Mouse (Mus musculus) retina, embryonic 14.5 days (tissue): ENCODE results near the gene Ankrd22.
A peak's percentile ranks its signal among the peaks of the same experiment; 100 is the strongest.
"Not testable (repeated sequence)": the region's sequence is repeated elsewhere in the genome, so short reads cannot be mapped to it uniquely, and the experiment has no call there.

Experiments used
- DNase-seq: peaks from one replicate; pipeline ENCODE4 v3.0.0-alpha.2; 2015; ENCODE audit warnings: low spot score

Ankrd22 gene

DNA sequence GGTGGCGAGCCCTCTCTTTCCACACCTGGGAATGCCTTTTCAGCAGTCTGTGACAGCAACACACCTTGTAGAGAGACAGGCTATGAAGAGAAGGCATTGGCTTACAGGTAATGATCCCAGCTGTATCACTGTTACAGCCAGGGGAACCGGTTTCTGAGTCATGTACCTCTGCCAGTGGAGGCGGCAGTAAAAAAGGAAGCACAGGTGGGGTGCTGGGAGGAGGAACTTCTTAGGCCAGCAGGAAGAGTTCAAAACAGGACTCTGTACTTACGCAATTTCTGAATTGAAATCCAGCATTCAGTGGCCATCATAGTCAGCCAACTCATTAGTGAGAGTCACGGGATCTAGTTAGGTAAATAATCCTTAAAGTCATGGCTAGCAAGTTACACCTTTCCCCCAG, at the start of gene Ankrd22:
Gene Ankrd22, minus strand, starts transcription at position 163 of the 400 bp plus-strand sequence.
- DNase-seq: no peak

DNA sequence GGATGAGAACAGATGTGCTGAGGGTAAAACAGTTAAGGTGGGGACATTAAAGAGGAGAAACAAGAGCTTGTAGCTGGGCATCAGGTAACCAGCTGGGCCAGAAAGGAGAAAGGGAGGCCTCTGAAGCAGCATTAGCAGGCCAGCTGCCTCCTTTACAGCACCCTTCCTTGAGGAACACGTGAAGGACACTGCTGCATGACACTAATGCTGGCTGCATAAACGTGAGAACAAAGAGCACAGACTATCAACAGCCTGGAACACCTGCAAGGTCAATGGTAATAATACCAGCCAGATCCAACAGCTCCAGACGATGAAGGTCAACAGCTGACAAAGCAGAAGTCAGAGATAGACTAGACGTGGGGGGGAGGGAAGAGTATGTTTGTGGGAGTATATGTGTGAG, 48.3 kb upstream of the Ankrd22 start:
- DNase-seq: no peak

DNA sequence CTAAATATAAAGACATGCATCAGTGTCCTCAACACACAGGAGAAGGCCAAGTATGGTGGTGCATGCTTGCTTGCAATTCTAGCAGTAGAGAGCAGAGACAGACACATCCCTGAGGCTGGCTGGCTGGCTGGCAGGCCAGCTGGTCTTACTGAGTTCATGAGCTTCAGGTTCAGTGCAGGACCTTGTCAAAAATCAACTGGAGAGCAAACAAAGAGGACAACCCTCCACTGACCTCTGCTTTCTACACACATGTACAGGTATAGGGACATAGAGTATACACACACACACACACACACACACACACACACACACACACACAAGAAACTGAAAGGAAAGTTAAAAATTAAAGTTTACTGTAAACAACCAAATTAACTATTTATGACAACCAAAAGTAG, 47.4 kb upstream of the Ankrd22 start:
- DNase-seq: no peak

DNA sequence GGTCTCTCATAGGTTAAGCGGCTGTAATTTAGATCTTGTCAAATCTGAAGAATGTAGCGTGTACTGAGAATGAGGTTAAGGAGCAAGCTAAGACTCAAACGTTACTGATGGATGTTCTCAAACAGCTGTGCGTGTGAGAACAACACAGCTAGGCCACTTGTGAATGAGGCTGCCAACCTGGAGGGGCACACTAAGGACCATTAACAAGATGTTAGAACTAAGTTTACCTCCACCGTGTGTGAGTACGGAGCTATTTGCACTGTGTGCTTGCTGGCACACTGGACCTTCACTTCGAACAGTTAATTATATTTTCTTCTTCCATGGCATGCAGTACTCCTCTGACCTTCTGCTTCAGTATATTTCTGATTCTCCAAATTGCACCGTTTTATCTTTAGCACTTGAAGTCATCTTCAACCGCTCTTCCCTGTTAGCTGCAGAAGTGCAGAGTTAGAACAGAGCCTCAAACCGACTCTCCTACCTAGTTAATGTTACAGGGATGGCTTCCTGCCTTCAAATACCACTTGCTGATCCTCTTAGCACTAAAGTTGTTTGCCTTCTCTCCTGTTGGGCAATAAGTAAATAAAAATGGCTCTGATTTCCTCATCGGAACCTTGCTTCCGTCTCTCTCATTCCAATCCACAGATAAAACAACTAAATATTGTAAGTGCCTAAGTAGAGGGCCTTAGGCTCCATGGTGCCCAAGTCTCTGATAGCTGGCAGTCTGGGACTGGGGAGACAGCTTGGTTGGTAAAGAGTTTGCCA, 46.8 kb upstream of the Ankrd22 start:
- DNase-seq: no peak

DNA sequence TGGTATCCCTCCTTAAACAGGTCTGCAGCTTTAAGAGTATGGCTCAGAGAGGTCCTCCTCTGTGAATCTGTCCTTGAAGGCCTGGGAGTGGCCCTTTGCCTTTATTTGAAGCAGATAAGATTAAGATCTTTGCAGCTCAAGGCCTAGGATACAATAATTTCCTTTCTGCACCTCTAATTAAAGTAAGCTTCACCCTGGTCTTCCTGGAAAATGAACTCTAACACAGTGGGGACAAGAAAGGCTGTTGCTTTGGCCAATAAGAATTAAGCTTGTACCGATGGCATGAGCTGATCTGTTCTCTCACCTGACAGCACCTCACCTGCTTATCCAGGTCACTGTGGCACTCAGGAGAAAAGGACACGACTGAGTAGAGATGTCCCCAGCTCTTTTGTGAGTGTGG, 45.0 kb upstream of the Ankrd22 start:
- no peak for DNase-seq

DNA sequence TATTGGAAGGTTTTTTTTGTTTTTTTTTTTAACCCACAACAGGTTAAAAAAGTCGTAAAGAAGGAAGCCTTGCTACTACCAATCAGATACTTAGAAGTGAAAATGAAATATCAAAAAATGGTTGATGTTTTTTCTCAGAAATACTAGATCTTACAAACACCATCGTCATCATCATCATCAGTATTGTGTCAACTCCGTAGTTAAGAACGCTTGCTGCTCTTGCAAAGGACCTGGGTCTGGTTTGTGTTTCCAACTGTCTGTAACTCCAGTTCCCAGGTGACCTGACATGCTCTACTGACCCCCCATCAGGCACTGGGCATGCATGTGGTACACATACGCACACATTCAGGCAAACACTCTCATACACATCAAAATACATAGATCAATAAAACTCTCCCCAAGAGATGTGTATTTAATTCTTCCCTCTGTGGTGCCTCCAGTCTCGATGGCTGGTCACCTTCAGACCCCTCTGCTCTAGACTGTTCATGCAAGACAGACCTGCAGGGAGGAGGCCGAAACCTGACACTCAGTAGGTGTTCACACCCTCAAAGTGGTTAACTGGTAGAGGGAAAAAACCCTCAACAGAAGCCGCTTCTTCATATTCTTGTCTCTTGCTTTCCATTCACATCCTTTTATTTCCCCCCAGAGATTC, 44.2 kb upstream of the Ankrd22 start:
- DNase-seq: no peak

DNA sequence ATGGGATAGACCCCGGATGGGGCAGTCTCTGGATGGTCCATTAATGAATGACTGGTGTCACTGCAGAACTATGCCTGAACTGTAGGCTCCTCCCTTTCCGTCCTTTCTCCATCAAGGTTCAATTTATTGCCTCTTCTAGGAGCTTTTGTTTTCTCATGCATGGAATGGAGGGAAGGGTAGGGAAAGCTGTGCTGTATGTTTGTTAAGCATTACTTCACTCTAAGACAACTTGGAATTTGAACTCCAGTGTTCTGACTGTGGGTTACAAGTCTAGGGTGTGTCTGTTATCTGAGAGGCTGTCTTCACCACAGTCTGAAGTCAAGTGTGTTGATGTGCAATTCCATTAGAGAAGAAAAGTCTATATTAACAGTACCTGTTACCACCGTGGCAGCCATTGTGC, 43.2 kb upstream of the Ankrd22 start:
- no peak for DNase-seq

DNA sequence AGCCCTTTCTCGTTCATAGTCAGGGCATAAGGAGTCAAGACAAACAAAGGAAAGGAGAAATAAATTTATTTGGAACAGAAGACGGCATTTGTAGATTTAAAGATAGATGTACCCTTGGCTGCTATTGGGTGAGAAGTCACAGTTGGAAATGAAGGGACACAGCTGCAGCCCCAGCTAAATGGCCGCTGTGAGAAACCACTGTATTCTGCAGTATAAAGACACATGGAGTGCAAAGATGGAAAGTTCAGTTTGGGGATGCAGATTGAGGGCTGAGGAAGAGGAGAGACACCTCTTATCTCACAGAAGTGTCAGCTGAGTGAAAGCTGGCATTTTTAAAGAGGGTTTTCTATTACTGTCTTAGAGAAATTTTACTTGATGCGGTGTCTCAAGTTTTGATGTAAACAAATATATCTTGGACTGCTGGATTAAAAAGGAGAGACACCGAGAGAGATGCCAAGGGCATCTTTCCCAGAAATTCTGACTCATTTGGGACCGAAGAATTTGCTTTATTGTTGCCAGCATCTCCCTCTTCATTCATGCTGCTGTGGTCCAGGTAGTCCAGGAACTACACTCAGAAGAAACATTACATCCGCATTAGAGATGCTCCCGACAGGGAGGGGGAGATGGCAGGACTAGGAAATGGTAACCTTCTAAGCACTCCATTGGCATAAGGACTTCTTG, 41.0 kb upstream of the Ankrd22 start:
- DNase-seq: no peak

DNA sequence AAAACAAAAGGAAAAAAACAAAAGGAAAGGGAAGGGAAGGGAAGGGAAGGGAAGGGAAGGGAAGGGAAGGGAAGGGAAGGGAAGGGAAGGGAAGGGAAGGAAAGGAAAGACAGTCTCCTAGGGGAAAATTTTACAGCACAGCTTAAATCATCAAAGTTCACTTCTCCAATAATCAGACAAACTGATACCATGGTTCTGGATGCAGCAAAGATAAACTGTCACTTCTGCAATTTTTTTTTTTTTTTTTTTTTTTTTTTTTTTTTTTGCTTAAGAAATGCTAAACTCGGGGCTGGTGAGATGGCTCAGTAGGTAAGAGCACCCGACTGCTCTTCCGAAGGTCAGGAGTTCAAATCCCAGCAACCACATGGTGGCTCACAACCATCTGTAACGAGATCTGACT, 40.3 kb upstream of the Ankrd22 start:
- not testable (repeated sequence) for DNase-seq

DNA sequence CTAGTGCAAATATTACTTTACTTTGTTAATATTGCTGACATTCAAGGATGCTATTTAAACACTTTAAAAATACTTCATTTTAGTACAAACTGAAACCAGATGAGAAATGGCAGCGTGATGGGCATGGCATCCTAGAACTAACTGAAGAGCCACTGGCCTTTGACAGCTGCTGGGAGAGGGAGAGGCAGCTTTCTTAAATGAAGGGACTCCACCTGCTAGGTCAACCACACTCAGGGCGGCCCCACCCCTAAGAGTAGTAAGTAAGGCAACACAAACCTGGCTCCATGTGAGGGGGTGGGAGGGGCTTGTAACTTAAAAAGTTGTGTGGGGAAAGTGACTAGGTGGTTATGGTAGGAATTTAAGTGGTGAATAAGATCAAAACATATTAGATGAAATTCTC, 36.8 kb upstream of the Ankrd22 start:
- no peak for DNase-seq

DNA sequence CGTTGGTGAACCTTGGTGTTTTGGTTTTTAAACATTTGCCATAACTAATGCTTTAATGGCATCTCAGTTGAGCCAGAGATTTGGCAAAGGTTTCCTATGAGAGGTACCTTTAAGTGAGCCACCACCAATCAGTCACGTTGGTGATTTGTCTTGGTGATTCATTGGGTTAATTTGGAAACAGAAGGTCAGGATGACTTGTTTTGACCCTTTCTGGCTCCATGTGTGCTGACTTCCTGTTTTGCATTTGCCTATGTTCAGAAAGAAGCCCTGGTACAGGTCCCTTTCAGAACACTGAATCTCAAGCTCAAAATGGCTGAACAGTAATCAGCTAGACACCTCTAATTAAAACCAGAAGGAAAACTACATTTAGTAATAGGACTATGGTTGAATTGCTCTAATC, 33.6 kb upstream of the Ankrd22 start:
- DNase-seq: no peak

DNA sequence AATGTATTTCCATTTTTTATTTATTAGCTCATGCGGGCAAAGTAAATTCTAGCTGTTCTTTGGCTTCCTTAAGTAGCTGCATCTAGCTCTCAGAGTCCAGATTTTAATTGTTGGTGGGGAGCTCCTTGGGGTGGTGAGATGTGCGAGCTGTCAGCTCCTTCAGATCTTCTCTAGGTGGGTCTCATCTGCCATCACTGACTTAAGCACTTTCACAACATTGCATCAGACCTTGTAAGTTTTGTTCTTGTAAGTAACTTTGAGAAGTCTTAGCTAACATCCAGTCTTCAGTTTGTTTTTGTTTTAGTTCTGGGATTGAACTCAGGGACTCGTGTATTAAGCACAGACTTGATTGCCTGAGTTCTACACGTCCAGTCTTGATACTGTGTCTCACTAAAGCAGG, 33.0 kb upstream of the Ankrd22 start:
- DNase-seq: no peak

DNA sequence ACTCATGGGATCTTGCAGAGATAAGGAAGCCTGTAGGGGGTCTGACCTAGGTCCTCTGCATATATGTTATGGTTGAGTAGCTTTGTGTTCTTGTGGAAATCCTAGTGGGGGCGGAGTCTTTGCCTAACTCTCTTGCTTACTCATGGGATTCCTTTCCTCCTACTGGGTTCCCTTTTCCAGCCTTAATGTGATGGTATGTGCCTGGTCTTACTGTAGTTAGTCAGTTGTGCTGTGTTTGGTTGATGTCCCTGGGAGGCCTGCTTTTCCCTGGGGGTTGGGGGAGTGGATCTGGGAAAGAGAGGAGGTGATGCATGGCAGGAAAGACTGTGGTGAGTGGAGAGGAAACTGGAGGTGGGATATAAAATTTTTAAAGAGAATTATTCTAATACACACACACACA, 32.2 kb upstream of the Ankrd22 start:
- no peak for DNase-seq

DNA sequence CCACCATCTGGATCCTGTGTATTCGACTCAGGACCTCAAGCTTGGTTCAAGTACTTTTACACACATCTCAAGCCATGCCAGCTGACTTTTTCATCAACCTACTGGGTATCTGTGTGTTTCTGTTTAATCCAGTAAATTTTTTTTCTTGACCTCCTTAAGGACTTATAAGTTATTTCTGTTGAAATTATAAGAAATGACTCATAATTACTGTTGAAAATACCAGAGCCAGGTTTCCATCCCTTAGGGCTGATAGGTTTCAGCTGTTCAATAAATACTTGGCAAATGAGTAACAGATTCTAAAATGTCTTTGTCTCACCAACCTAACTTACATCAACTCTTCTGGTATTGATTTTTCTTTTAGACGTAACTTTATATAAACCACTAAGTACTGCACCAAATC, 29.2 kb upstream of the Ankrd22 start:
- no peak for DNase-seq

DNA sequence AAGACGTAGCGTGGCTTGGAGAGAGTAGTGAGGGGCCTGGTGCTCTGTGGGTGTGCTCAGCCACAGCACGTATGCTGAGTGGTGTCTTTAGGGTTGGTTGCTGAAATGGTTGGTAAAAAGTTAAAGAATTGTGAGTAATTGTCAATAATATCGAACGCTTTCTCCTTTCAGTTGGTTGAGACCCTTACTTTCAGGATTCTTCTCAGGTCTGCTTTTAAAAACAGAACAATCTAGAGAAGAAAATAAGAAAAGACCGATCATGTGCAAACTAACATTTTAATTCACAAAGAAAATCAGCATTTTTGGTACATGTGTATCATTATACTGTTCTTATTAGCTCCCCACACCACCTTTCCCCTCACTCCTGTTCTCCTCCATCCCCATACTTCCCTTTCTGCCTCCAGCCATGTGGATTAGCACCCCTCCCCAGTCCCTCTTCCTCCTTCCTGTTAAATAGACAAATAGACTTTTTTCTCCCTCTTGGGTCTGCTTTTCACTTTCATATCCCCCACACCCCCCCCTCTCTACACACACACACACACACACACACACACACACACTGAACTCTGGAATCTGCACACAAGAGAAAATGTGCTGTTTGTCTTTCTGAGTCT, 28.4 kb upstream of the Ankrd22 start:
- no peak for DNase-seq

DNA sequence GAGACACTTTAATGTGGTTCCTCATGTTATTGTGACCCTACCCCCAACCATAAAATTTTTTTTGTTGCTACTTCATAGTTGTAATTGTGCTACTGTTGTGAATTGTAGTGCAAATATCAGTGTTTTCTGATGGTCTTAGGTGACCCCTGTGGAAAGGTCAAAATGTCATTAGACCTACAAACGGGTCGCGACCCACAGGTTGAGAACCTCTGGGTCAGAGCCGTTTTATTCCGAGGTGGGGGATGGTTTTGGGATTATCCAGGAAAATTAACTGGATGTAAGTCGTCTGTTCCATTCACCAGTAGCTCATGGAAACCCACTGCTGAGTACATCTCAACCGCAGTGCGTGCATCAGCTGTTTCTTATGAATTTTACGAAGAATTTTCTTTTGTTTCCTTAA, 27.8 kb upstream of the Ankrd22 start:
- no peak for DNase-seq

DNA sequence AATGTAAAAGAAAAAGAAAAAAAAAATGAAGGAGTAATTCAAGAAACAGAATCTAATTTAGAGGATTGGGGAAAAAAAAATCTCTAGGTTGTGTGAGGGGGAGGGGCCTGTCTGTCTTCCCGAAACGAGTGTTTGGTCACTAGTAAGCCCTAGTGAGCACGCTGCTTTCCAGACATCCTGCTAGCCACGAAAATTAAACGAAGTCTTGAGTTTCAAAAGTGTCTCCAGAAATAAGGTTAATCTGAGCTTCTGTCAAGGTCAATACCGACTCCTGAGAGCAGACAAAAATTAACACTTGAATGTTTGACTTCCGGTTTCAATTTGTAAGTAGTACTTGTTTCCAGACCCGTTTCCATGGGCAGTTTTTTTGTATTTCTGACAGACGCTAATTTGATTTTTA, 27.3 kb upstream of the Ankrd22 start:
- peak; percentile 49 for DNase-seq

DNA sequence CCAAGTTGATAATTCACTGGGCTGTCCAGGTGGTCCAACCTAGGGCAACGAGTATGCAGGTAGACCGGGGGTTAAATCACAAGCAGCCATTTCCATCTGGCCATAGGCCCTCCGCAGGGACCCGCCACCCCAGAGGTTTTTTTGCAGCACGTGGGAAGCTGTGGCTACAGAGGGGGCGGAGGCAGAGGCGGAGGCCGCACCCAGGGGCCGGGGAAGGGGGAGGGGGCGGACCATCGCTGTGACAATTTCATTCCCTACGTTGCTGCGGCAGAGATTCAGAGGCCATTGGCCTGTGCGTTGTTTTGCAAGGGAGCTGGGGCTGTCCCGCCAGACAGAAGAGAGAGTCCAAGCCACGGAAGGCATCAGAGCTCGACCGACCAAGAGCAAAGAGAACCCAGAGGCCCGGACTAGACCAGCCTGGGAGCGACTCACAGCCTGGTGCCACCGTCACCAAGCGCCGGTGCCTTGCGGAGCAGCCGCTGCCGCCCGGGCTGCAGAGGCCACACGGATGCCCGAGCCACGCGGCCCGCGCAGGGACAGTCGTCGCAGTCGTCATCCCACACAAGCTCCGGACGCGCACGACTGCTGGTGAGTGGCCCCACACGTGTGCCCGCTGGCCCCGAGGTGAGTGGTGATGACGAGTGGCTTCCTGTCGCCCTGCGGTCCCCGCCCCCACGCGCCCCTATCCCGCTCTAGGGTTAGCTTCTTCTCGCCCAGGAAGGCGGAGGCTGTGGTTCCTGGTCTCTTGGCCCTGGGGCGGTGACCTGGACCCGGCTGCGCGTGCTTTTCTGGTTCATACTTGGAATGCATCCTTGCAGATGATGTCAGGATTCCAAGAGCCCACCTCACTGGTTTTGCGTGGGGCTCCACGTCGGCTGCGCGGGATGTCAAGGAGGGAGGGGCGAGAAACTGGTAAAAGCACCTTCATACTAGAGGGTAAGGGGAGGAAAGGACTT, 26.4 kb upstream of the Ankrd22 start, which contains the start of gene Stambpl1:
Gene Stambpl1, plus strand, starts transcription at position 222 of the 956 bp plus-strand sequence.
- peak; percentile 71 for DNase-seq

DNA sequence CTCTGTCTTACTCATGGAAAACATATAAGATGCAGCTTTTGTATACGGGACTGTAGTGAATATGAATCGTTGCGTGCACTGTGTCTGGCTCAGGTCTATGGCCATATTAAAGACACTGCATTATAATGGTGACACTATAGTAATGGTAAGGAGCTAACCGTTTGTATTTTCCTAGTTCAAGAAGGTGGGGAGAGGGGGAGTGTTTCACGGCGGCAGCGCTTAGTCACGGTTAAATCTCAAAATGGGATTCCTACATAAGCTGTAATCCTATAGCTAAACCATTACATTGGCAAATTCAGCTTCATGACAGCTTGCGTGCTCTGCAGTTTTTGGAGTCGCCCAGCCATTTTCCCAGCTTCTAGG, 25.8 kb upstream of the Ankrd22 start:
- DNase-seq: no peak

DNA sequence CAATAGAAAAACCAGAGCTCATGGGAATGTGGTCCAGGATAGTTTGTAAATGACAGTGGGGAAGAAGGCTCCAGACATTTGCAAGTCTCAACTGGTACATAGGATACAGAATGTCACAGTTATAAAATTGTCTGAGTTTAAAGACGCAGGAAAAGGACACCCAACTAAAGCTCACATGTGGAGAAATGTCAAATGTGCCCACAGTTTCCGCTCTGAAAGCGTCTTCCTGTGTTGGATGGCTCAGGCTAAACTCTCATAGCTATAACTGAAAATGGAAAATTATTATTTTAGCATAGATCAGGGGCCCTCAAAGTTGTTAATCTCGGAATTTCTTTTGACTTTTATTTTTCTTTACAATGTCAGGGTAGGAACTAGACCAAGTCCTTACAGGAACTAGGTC, 21.0 kb upstream of the Ankrd22 start:
- DNase-seq: no peak

DNA sequence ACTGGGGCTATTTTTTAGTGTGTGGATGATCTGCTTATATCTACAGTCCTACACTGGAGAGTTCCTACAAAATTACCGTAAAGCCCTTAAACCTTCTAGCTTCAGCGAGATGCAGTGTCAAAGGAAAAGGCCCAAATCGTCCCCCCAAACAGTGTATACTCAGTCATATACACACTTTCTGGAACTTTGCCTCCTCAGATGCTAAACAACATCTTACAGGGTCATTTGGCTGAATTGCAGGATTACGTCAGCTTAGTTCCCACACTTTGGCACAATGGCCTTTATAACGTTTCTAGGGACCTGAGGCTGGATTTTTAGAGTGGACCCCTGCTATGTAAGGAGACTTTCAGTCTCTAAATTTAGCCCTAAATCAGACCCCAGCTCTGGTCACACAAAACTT, 16.6 kb upstream of the Ankrd22 start:
- DNase-seq: no peak

DNA sequence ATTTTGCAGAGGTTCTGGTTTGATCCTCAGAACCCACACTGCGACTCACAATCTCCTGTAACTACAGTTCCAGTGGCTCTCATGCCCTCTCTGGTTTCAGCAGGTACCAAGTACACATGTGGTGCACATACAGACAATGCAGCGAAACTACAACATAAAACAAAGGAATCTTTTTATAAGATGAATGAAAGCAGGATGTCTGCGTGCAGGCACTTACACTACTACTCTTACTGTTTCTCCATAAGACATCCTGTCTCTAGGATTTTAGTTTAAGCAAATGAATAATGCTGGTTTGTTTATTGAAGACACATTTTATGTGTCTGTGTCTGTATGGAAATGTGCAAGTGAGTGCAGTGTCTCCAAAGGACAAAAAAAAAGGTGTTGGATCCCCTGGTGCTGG, 15.4 kb upstream of the Ankrd22 start:
- no peak for DNase-seq
